Mouse (Mus musculus) small intestine, adult 2 months (tissue): Measurements from ENCODE around the gene Dkc1.

ENCODE experiments used
- CTCF ChIP-seq: fragments of 200-500 bp; IDR thresholded peaks from 2 replicates; pipeline ENCODE4 v1.5.1; 2012; ENCODE audit warnings: low read depth, mild to moderate bottlenecking, control low read depth, inconsistent platforms, low read length, moderate library complexity, mixed read lengths; ENCODE audit not compliant: insufficient replicate concordance, insufficient read length; ENCODE audit errors: extremely low read depth
- POLR2A ChIP-seq: fragments of 200-500 bp; IDR thresholded peaks from 2 replicates; pipeline ENCODE4 v1.6.1; 2012; ENCODE audit warnings: low read depth, mild to moderate bottlenecking, control low read depth, inconsistent platforms, low read length, moderate library complexity

DNA sequence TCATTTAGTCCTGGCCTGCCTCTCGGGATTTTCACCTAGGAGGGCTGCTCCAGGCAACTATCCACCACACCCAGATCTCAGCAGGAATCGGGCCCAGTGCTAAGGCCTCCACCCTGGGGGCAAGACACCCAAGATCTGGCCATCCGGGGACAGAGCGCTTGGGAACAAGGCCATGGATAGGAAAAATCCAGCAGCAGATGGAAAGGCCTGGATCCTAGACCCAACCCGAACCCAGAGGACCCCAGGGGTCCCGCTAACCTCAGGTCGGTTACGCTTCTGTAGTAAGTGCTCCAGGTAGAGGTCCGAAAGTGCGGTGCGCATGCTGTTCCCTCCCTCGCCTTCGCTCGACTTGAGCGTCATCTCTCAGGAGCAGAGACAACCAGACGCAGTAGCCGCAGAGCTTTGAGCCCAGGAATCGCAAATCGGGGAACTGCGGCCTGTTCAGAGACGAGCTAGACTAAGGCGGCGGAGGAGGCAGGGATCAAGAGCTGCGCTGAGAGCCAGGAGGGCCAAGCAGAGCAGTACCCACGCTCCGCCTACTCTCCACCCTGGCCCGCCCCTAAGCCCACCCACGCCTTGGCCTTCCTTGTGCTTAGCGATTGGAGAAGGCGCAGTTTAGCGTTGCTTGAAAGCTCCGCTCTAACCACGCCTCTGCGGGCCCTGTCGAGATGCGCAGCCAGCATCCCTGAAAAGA lies 35.0 kb downstream of the Dkc1 start, which contains the start of gene Mpp1:
- TF ChIP-seq CTCF (no peak), POLR2A (peak; percentile 81)
